Mouse (Mus musculus) liver (tissue): Measurements from ENCODE around the gene Sumo1.

ENCODE experiments used
- DNase-seq: peaks from one replicate; pipeline ENCODE4 v3.0.0-alpha.2; 2020; ENCODE audit warnings: mixed read lengths

Gene Sumo1

DNA sequence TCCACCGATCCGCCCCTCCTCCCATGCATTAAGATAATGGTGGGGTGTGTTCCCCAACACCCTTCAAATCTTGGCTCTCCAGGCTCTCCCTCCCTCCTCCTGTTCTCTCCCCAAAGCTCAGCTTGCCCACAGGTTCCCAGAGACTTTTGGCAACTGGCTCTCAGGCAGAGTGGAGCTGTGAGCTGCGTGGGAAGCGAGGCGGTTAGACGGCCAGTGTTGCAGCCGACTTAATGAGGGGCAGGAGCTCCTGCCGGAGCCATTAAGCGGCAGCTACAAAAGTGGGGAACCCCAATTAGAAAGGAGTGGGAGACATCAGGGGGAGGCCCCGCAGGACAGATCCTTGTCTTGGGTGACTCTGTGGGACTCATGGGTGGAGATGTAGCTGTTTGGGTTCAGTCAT lies 78.3 kb downstream of the Sumo1 start:
- DNase-seq: no peak

DNA sequence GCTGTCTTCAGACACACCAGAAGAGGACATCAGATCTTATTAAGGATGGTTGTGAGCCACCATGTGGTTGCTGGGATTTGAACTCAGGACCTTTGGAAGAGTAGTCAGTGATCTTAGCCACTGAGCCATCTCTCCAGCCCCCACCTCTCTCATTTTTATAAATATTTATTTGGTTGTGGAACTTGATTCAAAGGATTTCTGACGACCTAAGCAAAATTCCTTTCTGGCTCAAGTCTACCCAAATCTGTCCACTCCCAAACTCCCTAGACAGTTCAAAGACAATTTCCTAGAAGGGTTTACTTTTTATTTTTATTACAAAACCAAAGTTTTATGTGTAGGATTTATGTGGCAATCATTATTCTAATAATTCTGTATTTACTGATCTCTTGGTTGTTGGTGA lies 81.4 kb downstream of the Sumo1 start:
- no peak for DNase-seq

DNA sequence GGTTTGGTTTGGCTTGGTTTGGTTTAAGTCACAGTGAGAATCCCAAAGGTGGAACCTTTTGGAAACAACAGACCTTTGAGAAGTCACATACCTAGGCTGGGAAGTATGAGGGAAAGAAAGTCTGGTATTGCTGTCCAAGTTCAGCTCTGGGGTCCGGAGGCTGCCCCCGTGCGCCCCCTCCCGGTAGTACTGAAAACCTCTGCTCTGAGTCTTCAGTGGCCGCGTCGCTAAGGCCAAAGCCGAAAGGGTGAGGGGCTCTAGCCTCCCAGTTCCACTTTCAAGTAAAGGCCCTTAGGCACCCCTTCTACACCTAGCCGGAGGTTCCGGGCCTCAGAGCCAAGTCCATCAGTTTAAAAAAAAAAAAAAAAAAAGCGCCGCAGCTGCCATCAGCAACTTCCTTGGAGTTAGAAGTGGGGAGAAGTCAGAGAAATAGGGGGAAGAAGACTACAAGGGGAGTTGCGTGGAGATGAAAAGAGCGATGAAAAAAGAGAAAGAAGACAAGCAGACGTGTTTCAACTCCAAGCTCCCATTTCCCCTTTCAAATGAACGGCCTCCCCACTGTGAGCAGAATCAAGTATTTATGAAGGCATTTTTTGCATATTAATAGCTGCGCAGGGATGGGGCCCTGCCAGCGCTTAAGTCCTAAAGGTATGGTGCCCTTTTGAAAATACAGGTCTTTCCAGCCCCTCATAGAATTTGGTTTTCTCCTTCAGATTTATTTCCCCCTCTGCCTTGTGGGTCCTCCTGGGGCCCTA lies 85.8 kb downstream of the Sumo1 start:
- peak; percentile 66 for DNase-seq

DNA sequence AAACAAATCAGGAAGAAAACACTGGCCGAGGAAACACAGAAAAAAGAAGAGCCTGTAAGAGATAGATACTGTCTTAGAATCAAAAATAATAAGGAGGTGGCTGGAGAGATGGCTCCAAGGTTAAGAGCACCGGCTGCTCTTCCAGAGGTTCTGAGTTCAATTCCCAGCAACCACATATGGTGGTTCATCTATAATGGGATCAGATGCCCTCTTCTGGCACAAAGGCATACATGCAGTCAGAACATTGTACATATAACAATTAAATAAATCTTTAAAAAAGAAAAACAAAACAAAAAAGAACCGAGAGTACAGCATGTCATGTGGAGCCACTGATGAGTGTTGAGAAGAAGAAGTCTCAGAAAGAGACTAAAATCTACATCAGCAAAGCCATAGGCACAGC lies 89.8 kb downstream of the Sumo1 start:
- no peak for DNase-seq

DNA sequence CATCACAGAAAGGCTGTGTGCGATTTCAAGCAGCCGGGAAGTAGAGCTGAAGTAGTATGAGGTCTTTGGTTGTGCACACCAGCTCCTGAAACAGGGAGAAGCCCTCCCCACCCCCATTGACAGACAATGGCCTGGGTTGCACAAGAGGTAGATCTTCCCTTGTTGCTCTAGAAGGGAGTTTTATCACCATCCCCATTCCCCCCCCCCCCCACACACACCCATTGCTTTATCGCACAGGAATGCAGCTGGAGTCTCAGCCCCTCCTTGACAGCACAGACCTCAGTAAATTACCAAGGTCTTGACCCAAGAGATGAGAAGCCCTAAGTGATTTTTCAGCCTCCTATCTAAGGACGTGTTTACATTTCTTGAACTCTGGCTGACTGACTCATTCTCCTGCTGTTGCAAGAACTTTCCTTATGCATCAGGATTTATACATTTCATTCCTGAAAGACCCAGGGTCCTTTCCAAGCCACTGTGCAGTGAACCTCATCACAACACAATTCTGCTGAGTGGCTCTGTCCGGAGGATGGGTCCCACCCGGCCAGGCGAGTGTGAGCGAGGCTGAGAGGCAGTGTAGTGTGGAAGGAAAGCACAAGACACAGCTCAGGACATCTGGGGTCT lies 90.4 kb downstream of the Sumo1 start:
- peak; percentile 33 for DNase-seq

DNA sequence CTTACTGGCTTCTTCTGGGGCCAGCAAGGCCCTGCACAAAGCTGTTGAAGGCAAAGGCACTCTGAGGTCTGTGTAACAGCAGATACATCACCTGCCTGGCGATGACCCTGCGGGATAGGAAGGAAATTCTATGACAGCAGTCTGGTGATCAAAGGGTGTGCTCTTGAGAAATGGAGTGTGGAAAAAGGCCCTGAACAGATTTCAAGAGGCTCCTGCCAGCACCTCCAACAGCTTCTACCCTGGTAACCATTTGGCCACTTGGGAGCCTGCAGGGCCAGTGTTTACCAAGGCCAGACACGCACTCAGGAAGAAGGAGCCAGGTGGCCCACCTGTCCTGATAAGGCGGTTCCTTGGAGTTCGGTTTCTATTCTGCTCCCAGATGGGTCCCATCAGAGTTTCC lies 91.3 kb downstream of the Sumo1 start:
- DNase-seq: no peak

DNA sequence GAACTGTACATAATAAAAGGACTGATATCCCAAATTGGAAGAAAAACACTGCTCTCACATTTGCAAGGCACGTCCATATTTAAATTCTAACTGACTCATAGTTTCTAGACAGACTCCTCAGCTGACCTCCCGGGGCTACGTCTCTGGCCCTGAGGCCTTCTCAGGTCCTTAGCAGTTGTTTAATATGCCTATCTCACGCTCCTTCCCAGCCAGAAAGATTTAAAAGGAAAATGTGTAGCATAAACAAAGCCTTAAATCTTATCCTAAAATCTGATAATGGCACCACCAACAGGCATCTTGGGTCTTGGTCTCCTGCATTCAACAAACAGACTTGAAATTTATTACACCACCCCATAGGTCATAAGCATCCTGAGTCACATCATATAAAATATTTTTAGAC lies 91.9 kb downstream of the Sumo1 start:
- no peak for DNase-seq

DNA sequence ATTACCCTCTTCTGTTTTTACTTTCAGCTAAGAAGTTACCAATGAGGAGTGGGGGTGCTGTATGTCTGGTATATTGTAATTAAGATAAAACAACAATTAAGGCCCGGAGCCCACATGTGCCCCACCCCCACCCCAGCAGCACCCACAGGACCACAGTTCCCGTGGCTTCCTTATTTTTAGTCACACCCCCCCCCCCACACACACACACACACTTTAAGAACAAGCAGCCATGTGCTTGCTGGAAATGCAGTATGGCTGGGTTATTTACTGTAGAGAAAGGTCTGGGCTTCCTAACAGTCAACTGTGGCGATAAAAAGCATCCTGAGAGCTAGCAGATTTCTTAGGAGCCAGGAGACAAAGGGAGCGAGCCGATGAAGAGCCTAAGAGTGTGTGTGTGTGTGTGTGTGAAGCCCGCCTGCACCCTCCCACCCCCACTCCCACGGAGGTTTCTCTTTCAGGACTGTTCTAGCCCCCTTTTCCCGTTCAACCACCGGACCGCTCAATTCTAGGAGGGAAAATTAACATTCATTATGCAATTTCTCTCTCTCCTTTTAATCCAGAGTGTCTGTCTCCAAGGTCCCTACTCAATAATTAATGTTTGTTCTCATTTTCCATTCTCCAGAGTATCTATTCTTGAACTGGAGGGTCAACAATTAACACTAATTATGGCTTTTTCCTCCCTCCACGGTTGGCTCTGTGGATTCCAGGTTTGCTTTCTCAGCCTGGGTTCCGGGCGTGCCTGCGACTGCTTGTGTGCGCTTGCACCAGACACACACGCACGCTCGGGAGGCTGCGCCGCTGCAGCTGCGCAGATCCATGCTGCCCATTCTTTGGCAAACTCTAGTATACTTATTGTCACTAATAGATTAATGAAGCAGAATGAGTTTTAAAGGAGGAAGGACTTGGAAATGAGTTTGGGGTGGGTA lies 96.1 kb downstream of the Sumo1 start:
- no peak for DNase-seq

DNA sequence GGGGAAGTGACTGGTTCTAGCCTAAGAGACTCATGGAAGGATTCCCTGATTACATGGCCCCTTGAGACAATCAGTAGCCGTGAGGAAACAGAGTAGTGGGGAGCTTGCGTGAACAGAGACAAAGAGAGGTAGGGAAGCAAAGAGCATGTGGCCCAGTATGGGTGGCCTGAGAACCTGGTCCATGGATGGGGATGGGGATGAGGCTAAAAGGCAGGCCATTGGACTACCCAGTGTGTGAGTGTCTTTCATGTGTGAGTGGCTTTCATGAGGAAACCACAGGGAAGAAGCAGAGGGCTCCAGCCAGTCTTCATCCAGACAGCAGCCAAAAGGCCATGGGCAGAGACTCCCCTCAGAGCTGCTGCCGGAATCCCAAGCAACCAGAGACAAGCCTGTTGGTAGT lies 96.8 kb downstream of the Sumo1 start:
- DNase-seq: no peak

DNA sequence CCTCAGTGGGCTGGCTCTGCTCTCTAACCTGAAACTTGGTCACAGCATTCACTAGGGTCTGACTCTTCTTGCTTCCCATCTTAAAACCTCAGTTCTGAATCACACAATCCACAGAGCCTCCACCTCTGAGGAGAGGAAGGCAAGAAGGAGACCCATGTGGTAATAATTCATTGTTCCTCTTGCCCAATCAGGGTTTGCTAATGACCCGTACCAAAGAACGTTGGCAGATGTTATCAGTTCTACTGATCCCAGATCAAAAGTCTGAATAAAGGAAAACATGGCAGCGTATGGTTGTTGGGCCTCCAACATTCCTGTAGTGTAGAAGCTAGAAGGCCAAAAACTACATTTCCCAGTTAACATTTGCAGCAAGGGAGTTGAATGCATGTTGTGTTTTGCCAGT lies 99.1 kb downstream of the Sumo1 start:
- no peak for DNase-seq

DNA sequence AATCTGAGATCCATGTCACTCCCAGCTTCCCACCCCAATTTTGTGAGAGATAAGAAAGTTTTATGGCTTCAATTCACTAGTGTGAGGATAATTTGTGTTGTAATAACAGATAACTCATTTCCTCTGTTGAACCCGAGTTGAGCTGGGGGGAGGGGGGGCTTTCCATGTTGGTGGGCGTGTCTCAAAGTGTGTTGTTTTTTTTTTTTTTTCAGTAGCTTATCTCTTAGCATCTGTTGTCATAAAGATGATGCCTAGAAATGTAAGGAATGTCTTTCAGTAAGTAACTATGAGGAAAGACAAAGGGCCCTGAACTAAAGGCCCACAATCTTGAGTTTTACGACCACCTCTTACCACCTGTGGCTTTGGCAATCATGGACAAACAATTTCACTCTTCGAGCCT lies 99.9 kb downstream of the Sumo1 start:
- no peak for DNase-seq

DNA sequence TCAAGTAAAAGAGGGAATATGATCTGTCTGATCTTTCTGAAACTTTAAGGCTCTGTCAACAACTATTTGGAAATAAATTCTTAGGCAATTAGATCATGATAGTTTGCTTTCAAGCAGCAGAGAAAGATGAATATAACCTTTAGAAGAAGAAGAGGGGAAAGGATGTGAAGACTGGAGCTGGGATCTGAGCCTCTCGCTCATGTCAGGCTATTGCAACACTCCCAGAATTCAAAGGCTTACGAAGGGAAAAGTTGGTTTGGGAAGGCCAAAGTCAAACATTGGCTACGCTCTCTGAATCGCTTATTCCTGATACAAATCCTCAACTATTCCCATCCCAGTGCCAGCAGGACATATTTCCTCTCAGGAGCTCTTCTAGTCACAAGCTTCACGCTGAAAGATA lies 101.3 kb downstream of the Sumo1 start:
- DNase-seq: no peak

DNA sequence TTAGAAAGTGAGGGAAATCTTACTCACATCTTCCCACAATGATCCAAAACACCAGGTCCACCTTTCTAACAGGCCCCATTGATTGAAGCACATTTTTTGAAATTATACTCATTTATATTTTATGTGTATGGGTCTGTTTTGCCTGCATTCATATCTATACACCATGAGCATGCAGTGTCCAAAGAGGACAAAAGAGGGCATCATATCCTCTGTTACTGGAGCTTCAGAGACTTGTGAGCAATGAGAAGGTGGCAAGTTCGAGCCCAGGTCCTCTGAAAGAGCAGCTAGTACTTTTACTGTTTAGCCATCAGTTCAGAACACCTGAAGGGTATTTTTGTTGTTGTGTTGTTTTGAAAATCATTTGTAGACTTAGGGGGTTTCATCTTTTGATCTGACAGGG lies 102.4 kb downstream of the Sumo1 start:
- DNase-seq: no peak

DNA sequence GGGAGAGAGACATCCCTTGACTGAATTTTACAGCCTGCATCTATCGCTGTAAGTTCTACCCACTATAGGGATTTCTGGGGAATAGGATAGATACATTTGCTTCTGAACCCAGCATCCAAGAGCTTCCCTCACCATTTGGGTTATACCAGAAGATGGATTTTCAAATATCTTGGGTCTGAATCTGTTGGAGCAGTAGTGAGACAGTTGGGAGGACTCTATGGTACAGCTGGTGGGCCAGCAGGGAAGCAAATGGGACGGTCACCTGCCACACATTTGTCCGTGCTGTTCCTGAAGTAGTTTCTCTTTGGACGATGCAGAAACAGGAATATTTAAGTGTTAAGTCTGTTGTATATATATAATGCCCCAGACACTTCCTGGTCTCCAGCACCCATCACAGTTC lies 103.1 kb downstream of the Sumo1 start:
- no peak for DNase-seq

DNA sequence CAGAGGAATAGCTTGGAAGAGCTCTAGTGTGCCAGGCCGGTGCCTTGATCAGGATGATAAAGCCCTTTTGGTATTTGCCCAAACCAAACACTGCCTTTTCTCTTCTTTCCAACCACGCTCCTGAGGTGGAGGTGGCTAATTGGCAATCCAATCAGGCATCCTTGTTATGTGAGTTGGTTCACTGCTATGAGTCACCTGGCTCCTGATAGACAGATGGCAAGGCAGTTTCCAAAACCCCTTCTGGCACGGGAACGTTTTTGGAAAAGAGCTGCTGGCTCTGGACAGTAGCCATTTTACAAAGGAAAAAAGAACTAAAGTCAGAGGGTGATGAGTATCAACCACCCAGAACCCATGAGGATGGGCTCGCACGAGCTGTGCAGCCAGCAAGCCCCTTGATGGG lies 103.7 kb downstream of the Sumo1 start:
- DNase-seq: no peak

DNA sequence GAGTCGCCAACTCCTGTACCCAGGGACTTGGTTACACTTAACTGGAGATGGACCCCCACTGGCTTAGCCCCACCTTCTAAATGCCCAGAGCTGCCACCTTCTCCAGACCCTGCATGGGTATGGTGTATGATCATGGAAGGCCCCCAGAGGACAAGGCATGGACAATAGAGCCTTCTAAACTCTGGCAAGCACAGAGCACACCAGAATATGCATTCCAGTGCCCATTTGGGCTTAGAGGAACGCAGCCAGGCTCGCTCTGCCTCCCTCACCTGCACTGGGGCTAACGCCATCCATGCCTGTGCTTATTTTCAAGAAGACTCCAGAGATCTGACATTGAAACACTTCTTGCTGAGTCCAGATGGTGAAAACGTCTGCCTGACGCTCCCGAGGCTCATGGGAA lies 104.4 kb downstream of the Sumo1 start:
- DNase-seq: no peak

DNA sequence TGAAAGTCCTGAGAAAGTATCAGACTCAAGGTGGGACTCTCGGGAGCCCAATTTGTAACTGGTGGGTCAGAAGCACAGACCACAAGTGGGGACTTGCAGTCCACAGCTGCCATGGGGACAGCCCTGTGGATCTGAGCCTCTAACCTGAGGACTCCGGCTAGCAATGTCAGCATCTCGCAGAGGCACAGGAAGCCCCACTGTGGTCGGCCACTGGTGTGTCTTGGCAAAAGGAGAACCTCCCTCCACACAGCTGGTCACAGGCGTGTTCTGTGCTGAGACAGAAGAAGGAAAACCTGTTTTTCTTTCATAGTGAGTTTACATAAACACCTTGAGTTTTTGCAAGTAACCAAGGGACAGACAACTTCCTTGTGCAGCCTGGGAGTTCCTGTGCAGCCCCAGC lies 104.8 kb downstream of the Sumo1 start:
- no peak for DNase-seq

DNA sequence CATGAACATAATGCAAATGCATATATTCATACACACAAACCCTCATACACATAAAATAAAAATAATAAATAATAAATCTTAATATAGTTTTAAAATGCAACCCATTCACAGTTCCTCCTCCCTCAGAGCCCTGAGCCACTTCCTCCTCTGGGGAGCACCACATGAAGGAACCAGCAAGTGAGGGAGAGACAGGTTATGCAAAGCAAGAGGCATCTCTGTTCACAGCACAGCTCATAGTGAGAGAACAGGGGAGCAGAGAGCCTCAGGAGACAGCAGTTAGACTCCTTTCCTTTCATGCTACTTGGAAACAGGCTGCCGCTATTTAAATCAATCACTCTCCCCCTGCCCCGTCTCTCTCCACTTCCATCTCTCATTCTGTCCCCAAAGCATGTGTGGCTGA lies 107.1 kb downstream of the Sumo1 start:
- no peak for DNase-seq

DNA sequence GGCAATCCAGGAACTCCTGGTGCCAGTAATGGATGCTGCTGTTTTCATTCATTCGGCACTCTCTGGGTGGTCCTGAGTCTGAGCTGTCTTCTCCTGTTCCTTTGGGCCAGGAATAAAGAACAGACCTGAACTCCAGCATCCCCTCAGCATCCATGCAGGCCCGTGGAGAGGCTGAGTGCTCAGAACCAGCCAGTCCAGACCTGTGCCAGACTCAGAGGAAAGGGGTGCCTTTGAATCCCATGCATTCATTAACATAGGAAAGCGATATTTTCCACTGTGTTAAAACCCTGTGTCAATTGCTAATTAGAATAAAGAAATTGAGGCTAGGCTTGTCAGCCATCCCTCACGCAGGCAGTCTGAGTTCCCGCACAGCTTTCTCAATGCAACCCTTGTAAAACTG lies 116.9 kb downstream of the Sumo1 start:
- no peak for DNase-seq

DNA sequence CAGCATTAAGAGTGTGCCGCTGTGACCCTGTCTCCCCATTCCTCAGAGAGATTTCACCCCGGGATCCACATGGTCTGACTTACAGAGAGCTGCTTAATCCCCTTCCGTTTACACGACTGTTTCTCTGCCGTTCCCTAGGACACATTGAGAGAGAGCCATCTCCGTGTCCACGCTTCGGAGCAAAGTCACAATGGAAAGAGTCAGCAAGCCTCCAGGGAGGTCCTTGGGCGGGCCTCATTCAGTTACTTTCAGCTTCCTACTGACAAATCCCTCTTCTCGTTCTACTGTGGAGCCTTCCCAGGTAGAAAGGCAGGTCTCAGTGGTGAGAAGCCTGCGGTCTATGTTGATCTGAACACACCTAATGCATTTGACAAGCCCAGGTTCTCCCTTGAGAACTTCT lies 119.6 kb downstream of the Sumo1 start:
- DNase-seq: no peak

DNA sequence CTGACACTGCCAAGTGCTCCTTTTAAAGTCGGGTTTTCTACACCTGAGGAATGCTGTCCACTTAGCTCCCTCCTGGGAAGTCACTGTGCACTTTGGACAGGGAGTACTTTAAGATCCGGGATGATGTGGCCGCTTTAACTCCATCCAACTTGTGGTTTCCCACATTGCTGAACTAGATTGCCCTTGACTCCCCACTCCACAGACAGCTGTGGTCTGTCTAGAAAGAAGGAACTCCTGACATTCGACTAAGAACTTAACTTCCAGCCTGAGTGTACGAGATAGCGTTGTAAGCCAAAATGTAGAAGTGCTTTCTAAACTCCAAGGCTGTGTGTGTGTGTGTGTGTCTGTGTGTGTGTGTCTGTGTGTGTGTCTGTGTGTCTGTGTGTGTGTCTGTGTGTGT lies 120.4 kb downstream of the Sumo1 start:
- DNase-seq: no peak

DNA sequence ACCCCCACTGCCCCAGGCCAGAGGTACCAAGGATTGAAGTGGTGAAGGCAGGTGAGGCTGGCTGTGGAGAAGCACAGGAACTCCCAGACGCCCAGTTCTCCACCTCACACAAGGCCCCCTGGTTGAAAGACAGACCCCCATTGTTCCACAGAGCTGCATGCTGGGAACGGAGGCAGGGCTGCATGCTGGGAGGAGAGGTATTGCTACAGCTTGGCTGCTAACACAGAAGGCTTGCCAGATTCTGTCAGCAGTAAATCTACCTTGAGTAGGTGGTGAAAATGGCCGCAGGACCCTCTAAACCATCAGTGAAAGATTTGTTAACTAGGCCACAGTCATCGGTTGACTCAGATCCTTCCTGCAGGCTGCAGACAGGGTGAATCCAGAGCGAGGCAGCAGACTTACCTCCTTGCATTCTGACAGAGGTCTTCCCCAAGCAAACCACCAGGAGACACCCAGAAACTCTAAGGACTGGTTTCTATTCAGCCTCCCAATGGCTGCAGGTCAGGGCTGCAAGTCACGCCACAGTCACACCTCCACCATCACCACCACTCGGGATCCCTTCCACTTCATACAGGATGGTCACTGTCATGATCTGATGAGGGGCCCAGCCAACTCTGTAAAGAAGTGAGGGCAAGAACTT lies 121.5 kb downstream of the Sumo1 start:
- no peak for DNase-seq

DNA sequence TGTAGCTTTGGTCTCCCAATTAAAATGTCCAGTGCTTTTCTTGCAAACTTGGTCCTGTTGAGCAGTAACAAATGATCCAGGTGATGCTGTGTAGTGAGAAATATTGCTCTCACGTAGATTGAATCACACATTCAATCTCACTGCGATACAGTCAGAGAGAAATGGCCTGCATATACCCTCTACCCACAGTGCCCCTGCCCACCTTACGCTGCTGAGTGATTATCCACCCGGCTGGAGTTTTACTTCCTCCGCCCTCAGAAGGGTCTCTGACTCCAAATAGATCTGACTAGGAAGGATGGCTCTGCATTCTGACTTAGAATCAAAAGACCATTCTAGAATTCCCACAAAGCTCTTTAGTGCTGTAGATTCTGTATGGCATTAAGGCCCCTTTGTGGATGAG lies 122.1 kb downstream of the Sumo1 start:
- no peak for DNase-seq
